Mouse (Mus musculus) CH12.LX (cell line): Measurements from ENCODE around the gene Myo1h. TPM values are rescaled to one million over a fixed set of nuclear protein-coding genes. Genes with fewer than 3 reads are reported as not detected.

Experiments used
- DNase-seq: peaks from one replicate; pipeline ENCODE4 v3.0.0-alpha.2; 2013; ENCODE audit errors: extremely low read depth
- H3K27ac ChIP-seq: 2 replicates; pipeline ENCODE4 v1.5.1; 2012; ENCODE audit warnings: low read depth, mild to moderate bottlenecking, control low read depth, moderate library complexity; ENCODE audit not compliant: insufficient read depth
- H3K27me3 ChIP-seq: replicated peaks from 2 replicates; pipeline ENCODE3; 2012; ENCODE audit warnings: inconsistent platforms
- H3K36me3 ChIP-seq, 2 experiments: replicated peaks in 1 of 2; 2 replicates each; pipeline versions ENCODE3 to v1.6.1; 2012; ENCODE audit warnings: inconsistent platforms in 1 of 2, low read length in 1 of 2, mild to moderate bottlenecking in 1 of 2, mixed read lengths in 1 of 2, moderate library complexity in 1 of 2; ENCODE audit not compliant: control insufficient read depth in 1 of 2, insufficient read depth in 1 of 2
- H3K4me1 ChIP-seq, 2 experiments: 2 replicates each; pipeline ENCODE4 v1.6.1; 2012; ENCODE audit warnings: inconsistent platforms in 1 of 2, moderate library complexity in 1 of 2; ENCODE audit not compliant: insufficient read depth in 2 of 2, control insufficient read depth in 1 of 2
- H3K4me2 ChIP-seq: 2 replicates; pipeline ENCODE4 v1.6.1; 2012; ENCODE audit warnings: low read depth, mild to moderate bottlenecking, control low read depth; ENCODE audit not compliant: poor library complexity, insufficient read depth, severe bottlenecking
- H3K4me3 ChIP-seq, 3 experiments: fragments of 150-350 bp in 1 of 3; sonication (generic) in 1 of 3; replicated peaks in 1 of 3; 2 replicates each; pipeline versions ENCODE3 to v1.5.1; 2011 to 2012; ENCODE audit warnings: low read depth in 2 of 3, low read length in 2 of 3, mild to moderate bottlenecking in 2 of 3, moderate library complexity in 2 of 3, control low read depth in 1 of 3, improper control_type of control experiment in 1 of 3, inconsistent platforms in 1 of 3, mixed read lengths in 1 of 3; ENCODE audit not compliant: poor library complexity in 1 of 3
- H3K79me2 ChIP-seq: replicated peaks from 2 replicates; pipeline ENCODE4 v1.6.1; 2012; ENCODE audit warnings: mild to moderate bottlenecking, moderate library complexity; ENCODE audit not compliant: control insufficient read depth, poor library complexity, insufficient read depth, severe bottlenecking; ENCODE audit errors: extremely low read depth
- H3K9ac ChIP-seq: 2 replicates; pipeline ENCODE4 v1.6.1; 2012; ENCODE audit warnings: low read depth, mild to moderate bottlenecking, control low read depth, moderate library complexity; ENCODE audit not compliant: insufficient read depth
- H3K9me3 ChIP-seq: replicated peaks from 2 replicates; pipeline ENCODE3; 2012; ENCODE audit warnings: low read length, inconsistent platforms, mixed read lengths
- CHD2 ChIP-seq: IDR thresholded peaks from 2 replicates; pipeline ENCODE4 v1.6.1; 2011; ENCODE audit warnings: low read length, improper control_type of control experiment
- ELF1 ChIP-seq: IDR thresholded peaks from 2 replicates; pipeline ENCODE4 v1.6.1; 2014; ENCODE audit warnings: low read depth, mild to moderate bottlenecking, inconsistent platforms, low read length, improper control_type of control experiment
- EP300 ChIP-seq: IDR thresholded peaks from 2 replicates; pipeline ENCODE4 v1.6.1; 2011; ENCODE audit warnings: low read length, improper control_type of control experiment
- GABPA ChIP-seq: IDR thresholded peaks from 2 replicates; pipeline ENCODE4 v1.6.1; 2012; ENCODE audit warnings: low read depth, low read length, improper control_type of control experiment, inconsistent platforms; ENCODE audit not compliant: insufficient replicate concordance
- MAZ ChIP-seq: IDR thresholded peaks from 2 replicates; pipeline ENCODE4 v1.6.1; 2012; ENCODE audit warnings: low read depth, mild to moderate bottlenecking, inconsistent platforms, low read length, improper control_type of control experiment, moderate library complexity
- NRF1 ChIP-seq: IDR thresholded peaks from 2 replicates; pipeline ENCODE4 v1.6.1; 2014; ENCODE audit warnings: low read depth, mild to moderate bottlenecking, inconsistent platforms, low read length, improper control_type of control experiment, moderate library complexity
- PAX5 ChIP-seq: IDR thresholded peaks from 2 replicates; pipeline ENCODE4 v1.6.1; 2012; ENCODE audit warnings: low read length, inconsistent platforms, mixed read lengths
- POLR2A ChIP-seq: IDR thresholded peaks from 2 replicates; pipeline ENCODE4 v1.6.1; 2011; ENCODE audit warnings: low read depth, mild to moderate bottlenecking, improper control_type of control experiment, low read length
- RCOR1 ChIP-seq: conservative IDR thresholded peaks from 2 replicates; pipeline ENCODE4 v1.6.1; 2012; ENCODE audit warnings: low read depth, mild to moderate bottlenecking, inconsistent platforms, low read length, improper control_type of control experiment
- SMC3 ChIP-seq: IDR thresholded peaks from 2 replicates; pipeline ENCODE4 v1.6.1; 2011; ENCODE audit warnings: low read depth, low read length, improper control_type of control experiment
- TBP ChIP-seq: conservative IDR thresholded peaks from 2 replicates; pipeline ENCODE4 v1.6.1; 2011; ENCODE audit warnings: low read depth, low read length, improper control_type of control experiment
- USF1 ChIP-seq: IDR thresholded peaks from 2 replicates; pipeline ENCODE4 v1.6.1; 2014; ENCODE audit warnings: low read depth, mild to moderate bottlenecking, inconsistent platforms, low read length, improper control_type of control experiment
- USF2 ChIP-seq: conservative IDR thresholded peaks from 2 replicates; pipeline ENCODE4 v1.6.1; 2011; ENCODE audit warnings: low read depth, low read length, improper control_type of control experiment
- ZMIZ1 ChIP-seq: IDR thresholded peaks from 2 replicates; pipeline ENCODE4 v1.6.1; 2012; ENCODE audit warnings: low read depth, mild to moderate bottlenecking, inconsistent platforms, low read length, improper control_type of control experiment
- dilution Hi-C: fragments of 300-500 bp; cut with MboI; formaldehyde crosslinking; loops from 2 replicates; pipeline ENCODE4 v1.14.3; 2020; ENCODE audit warnings: low sequenced_read_pairs; ENCODE audit not compliant: extremely low pct_unique_long_range_greater_than_20kb, extremely low pct_ligation_motif_present
- in situ Hi-C: fragments of 300-500 bp; cut with MboI; formaldehyde crosslinking; loops from 3 replicates; pipeline ENCODE4 v1.14.3; 2019; ENCODE audit warnings: low sequenced_read_pairs, low pct_ligation_motif_present, low pct_unique_long_range_greater_than_20kb, mixed read lengths
- polyA plus RNA-seq: library from polyadenylated mRNA; unstranded; fragments of >175 nt; gene quantifications from 2 replicates; pipeline ENCODE4 v1.2.1, GENCODE M21; 2012; ENCODE audit warnings: low read depth; ENCODE audit not compliant: insufficient read length
- total RNA-seq, 2 experiments: library from RNA; depleted of rRNA; stranded (reverse); fragments of 300-350 nt in 1 of 2; fragments of >200 nt in 1 of 2; gene quantifications; 2 replicates each; pipeline ENCODE4 v1.2.3; 2012 to 2014

The Myo1h gene
- total and polyA plus RNA-seq, 3 experiments, result 1.1 to 4.4 (median 1.8) TPM

DNA sequence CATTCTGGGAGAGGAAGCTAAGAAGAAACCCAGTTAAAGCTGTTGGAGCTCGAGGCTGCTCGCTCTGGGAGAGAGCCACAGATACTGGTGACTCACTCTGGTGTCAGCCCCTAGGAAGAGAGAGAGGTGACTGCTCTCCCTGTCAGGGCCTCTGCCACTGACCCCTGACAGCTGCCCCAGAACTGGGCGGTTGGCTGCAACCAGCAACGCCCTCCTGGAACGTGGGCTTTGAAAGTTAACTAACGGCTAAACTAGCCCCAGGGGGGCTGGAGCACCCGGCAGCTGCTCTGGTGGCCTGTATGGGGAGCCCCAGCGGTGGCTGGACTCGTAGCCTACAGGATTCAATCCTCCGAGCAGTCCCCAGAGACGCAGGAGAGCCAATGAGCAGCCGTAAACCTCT lies 19.0 kb upstream of the Myo1h start:
- DNase-seq, result no peak
- no peak overlapping the region for H3K4me3 ChIP-seq
- H3K9ac ChIP-seq, result no peak overlapping the region
- in situ Hi-C loops (no loop called here), dilution Hi-C loops (no loop called here)
- H3K9me3 ChIP-seq, result no peaks in the 10 kb centered on the region
- H3K27ac ChIP-seq, result no peak overlapping the region
- peaks cover 70% of the 10 kb centered on the region for H3K27me3 ChIP-seq
- H3K79me2 ChIP-seq, result no peaks in the 10 kb centered on the region
- no peaks in the 10 kb centered on the region for H3K4me1 ChIP-seq
- H3K4me2 ChIP-seq, result no peak overlapping the region
- TF ChIP-seq ZMIZ1, result no peak
- no peak for TF ChIP-seq MAZ
- no peak for TF ChIP-seq EP300
- no peaks in the 10 kb centered on the region for H3K36me3 ChIP-seq

DNA sequence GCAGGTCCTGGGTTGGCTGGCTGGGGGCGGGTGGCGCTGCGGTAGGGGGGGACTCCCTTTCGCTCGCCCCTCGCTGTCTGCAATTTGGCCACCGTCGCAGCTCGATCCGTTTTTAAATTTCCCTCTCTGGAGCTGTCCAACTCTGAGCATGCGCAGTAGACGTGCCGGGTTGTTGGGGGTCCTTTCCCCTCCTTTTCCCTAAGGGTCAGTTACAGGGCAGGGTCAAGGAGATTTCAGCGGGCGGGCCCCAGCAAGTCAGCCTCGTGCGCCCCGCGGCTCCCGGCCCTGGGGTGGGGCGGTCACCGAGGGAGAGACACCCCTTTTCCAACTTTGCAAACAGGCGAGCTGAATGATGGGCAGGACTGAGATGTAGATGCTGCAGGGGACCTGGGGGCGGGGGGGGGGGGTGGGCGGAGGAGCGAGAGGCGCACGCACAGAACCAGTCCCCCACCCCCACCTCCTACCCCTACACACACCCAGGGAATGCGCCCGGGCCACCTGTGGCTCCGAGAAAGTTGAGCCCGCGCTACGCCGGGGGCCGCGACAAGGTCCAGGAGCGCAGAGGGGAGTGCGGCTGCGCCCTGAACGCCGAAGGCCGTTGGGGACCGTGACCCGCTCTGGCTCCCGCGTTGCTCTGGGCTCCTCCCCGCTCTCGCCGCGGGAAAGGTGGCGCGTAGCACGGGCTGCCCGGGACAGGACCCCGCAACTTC lies 15.1 kb upstream of the Myo1h start, which contains the start of gene Foxn4:
Gene Foxn4, minus strand, starts transcription at position 115 of the 710 bp plus-strand sequence.
- no peak for DNase-seq
- no peak within 1 kb of the TSS for H3K27ac ChIP-seq
- in situ Hi-C loops, result no loop called here
- no peaks in the 10 kb centered on the region for H3K9me3 ChIP-seq
- no peaks in the 10 kb centered on the region for H3K79me2 ChIP-seq
- no peaks in the 10 kb centered on the region for H3K4me1 ChIP-seq
- no peaks in the 10 kb centered on the region for H3K36me3 ChIP-seq
- no peak within 1 kb of the TSS for H3K4me3 ChIP-seq
- H3K27me3 ChIP-seq, result peaks cover 79% of the 10 kb centered on the region
- dilution Hi-C loops, result no loop called here
- no peak within 1 kb of the TSS for H3K4me2 ChIP-seq
- TF ChIP-seq RCOR1, result no peak
- no peak within 1 kb of the TSS for H3K9ac ChIP-seq

DNA sequence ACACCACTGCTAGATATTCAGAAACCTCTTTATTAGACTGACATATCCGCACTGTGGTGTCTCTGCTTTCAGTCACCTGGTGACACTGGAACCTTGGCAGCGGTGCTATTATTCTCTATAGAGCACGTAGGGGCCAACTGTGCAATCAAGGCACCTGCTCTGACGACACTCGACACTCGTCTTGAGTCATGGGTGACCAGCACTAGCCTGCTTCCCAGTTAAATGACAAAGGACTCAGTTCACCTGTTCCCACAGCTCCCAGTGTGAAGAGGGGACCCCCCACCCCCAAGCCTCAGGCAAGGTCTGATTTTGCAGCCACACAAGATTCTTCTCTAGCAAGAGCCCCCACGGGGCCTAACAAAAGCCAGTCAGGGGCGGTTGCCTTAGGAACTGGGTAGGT lies 13.6 kb upstream of the Myo1h start:
- peaks cover 67% of the 10 kb centered on the region for H3K27me3 ChIP-seq
- dilution Hi-C loops, result no loop called here
- no peak overlapping the region for H3K27ac ChIP-seq

More for the DNA sequence above, 13.6 kb upstream of the Myo1h start:
- Histone ChIP-seq H3K36me3 (no peaks in the 10 kb centered on the region), H3K4me2 (no peak overlapping the region), H3K79me2 (no peaks in the 10 kb centered on the region), H3K9me3 (no peaks in the 10 kb centered on the region), H3K4me1 (no peaks in the 10 kb centered on the region), H3K4me3 (no peak overlapping the region), H3K9ac (no peak overlapping the region)
- TF ChIP-seq GABPA, result no peak
- no peak for TF ChIP-seq ZMIZ1
- no peak for TF ChIP-seq CHD2
- TF ChIP-seq EP300, result no peak
- TF ChIP-seq USF1, result no peak
- TF ChIP-seq NRF1, result no peak
- TF ChIP-seq PAX5, result no peak
- no peak for TF ChIP-seq USF2
- TF ChIP-seq SMC3, result no peak
- TF ChIP-seq ELF1, result no peak
- TF ChIP-seq TBP, result no peak
- TF ChIP-seq POLR2A, result no peak
- no peak for DNase-seq
- in situ Hi-C loops, result no loop called here
